Mouse (Mus musculus) ES-E14 (cell line): ENCODE results near the gene Actn1.

ENCODE experiments used
- CHD2 ChIP-seq: IDR thresholded peaks from 2 replicates; pipeline ENCODE4 v1.6.1; 2014; ENCODE audit warnings: mild to moderate bottlenecking, low read depth, low read length, inconsistent platforms
- HCFC1 ChIP-seq: IDR thresholded peaks from 2 replicates; pipeline ENCODE4 v1.6.1; 2012; ENCODE audit warnings: low read length, inconsistent platforms, borderline replicate concordance; ENCODE audit not compliant: insufficient read depth
- ZC3H11A ChIP-seq: IDR thresholded peaks from 2 replicates; pipeline ENCODE4 v1.6.1; 2012; ENCODE audit warnings: low read depth, mild to moderate bottlenecking, inconsistent platforms, low read length, borderline replicate concordance

GRCm38 (mm10) chr12:80291895-80292435 lies 31.8 kb upstream of the Actn1 start:
- TF ChIP-seq HCFC1: no peak
- no peak for TF ChIP-seq CHD2
- no peak for TF ChIP-seq ZC3H11A
